Mouse (Mus musculus): Measurements from ENCODE around the gene Ptpn9.
"Not testable (repeated sequence)": the region's sequence is repeated elsewhere in the genome, so short reads cannot be mapped to it uniquely, and the experiment has no call there.

Ptpn9 gene

DNA sequence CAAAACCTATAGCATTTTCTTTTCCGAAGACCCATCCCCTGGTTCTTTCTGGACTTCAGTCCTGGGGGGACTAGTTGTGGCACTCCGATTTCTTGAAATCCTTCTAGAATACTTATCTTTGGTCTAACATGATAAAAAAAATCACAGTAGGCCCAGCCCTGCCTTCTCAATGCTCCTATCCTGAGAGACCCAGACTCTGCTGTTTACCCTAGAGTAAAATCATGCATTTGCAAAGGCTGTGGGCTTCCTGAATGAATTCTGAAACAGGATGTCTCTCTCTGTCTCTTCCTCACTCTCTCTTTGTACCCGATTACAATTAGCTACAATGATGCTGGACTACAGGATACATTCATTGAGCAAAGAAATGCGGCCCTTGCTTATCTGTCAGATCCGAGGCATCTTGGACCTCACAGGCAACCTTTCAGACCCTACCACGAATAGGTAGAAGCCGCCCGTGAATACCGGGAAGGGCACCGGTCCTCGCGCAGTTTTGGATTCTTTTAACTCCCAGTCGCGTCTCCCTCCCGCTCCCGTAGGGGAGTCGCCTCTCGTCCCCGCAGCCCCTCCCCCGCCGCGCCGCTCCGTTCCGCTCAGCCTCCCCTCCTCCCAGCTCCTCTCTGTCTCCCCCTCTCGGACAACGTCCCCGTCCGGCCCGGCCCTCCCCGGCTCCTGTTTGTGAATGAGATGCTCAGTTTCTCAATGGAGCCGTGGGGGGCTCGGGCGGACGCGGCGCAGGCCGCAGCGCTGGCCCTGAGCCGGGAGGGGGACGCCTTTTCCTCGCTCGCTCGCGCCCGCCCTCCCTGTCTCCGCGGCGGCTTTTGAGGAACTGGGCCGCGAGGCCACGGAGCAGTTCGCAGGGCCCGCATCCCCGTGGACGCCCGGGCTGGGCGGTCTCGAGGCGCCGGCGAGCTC lies at the start of gene Ptpn9:
Gene Ptpn9, plus strand, starts transcription at position 638 of the 912 bp plus-strand sequence.
- DNase-seq (ENCODE audit: low spot score in 2 of 2), result peak; percentile 81 to 82

DNA sequence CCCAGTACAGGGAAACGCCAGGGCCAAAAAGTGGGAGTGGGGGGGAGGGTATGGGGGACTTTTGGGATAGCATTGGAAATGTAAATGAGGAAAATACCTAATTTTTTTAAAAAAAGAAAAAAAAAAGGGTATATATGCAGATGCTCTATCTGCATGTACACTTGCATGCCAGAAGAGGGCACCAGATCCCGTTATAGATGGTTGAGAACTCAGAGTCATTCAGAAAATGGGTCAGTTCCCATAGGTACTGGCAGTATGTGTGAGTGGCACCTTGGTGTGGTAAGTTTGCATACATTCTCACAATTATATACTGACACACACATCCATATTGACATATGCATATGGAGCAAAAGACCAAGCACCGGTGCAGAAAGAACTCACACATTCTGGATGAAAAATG lies 47.2 kb upstream of the Ptpn9 start:
- DNase-seq (ENCODE audit: low spot score in 2 of 2), result peak; percentile 53 to 58

- not testable (repeated sequence) for DNase-seq (ENCODE audit: low spot score in 2 of 2)
Measured at GRCm38 (mm10) chr9:56948699-56949098, 46.0 kb upstream of the Ptpn9 start.

- no peak for DNase-seq (ENCODE audit: low spot score in 2 of 2)
Measured at GRCm38 (mm10) chr9:56949767-56950166, 45.0 kb upstream of the Ptpn9 start.

- DNase-seq (ENCODE audit: low spot score in 2 of 2), result peak; percentile 98
Measured at GRCm38 (mm10) chr9:56950414-56951400, 44.0 kb upstream of the Ptpn9 start, which contains the start of gene Snupn. Snupn (plus strand) TSS chr9:56950878.

GRCm38 (mm10) chr9:56953562-56953961 lies 41.2 kb upstream of the Ptpn9 start:
- no peak for DNase-seq (ENCODE audit: low spot score in 2 of 2)

DNA sequence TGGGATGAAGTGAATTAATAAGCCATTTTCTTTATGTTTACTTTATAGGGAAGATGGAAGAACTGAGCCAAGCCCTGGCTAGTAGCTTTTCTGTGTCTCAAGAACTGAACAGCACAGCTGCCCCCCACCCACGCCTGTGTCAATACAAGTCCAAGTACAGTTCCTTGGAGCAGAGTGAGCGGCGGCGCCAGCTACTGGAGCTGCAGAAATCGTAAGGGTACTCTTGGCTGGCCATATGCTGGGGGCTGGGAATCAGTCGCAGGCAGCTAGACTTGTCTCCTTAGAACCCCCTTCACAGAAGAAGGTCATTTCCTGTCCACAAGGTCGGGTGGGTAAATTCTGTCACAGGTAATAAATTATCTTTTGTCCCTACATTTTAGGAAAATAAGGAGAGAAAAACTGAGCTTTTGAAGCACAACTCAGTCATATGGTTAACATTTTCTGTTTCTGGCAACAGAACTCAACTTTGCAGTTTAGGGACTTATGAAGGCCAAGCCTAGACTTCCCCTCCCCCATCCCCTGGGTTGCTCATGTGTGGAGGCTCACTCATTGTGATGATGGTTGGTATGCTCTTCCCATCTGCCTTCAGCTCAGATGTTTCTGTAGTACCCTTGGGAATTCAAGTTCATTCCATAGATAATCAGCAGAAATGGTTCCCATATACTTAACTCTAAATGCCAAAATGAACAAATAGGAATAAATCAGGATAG lies 37.6 kb upstream of the Ptpn9 start:
- DNase-seq (ENCODE audit: low spot score in 2 of 2), result no peak

GRCm38 (mm10) chr9:56958689-56959088 lies 36.0 kb upstream of the Ptpn9 start:
- DNase-seq (ENCODE audit: low spot score in 2 of 2), result no peak

- no peak for DNase-seq (ENCODE audit: low spot score in 2 of 2)
Measured at GRCm38 (mm10) chr9:56961591-56961990, 33.1 kb upstream of the Ptpn9 start.

DNA sequence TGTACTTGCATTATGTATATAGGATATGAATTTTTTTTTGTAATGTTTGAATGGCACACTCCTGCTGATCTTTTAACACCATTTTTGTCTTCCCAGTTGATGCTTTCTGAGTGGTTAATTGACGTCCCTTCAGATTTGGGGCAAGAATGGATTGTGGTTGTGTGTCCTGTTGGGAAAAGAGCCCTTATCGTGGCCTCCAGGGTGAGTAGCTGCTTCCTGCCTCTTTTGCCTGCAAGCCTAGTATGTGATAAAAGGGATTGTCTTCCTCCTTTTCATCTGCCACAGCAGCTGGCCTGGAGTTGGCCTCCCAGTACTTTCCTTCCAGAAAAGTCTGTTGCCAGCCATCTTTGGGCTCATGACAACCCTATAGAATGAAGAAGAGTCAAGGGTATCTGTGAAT lies 24.6 kb upstream of the Ptpn9 start:
- no peak for DNase-seq (ENCODE audit: low spot score in 2 of 2)

DNA sequence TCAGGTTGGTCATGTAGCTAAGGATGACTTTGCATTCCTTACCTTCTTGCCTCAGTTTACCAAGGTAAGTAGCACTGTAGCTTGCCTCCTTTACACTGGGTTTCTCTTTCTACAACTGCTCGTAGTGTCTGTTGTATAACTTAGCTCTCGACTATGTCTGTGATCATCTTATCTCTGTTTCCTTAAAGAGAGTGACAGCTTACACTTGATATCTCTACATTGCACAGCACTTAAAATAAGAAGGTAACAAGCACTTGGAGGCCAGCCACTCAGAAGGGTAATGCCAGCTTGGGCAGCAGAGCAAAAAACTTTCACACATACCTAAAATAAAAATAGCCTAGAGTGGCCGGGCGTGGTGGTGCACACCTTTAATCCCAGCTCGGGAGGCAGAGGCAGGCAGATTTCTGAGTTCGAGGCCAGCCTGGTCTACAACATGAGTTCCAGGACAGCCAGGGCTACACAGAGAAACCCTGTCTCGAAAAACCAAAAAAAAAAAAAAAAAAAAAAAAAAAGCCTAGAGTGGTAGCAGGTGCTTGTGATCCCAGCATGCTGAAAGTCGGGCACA lies 20.7 kb upstream of the Ptpn9 start:
- DNase-seq (ENCODE audit: low spot score in 2 of 2), result no peak

DNA sequence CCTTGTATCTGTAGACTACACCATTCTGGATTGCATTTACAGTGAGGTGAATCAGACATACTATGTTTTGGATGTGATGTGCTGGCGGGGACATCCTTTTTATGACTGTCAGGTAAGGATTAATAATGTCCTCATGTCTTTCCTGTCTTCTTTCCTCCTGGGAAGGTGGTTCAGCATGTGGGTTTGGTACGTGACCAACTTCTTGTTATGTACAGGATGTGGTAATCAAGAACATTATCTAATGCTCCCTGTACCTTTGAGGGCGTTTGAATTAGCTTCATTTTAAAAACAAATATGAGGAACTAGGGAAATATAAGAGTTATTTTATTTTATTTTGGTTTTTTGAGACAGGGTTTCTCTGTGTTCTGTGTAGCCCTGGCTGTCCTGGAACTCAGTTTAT lies 19.5 kb upstream of the Ptpn9 start:
- DNase-seq (ENCODE audit: low spot score in 2 of 2), result no peak

DNA sequence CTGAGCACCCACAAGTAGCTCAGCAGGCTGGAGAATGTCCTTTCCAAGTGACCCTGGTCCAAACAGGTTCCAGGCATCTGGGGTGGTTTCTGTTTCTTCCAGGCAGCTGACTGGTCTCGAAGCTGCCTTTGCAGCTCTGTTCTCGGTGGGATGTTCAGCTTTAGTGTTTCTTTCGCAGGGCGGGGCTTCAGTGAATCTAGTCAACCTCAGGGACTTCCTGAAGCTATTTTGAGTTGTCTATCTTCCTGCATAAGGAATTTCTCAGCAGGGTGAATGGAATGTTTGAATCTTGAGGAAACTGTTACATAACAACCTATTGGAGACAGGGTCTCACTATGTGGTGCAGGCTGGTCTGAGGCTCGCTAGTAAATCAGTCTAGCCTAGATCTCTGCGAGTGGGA lies 14.5 kb upstream of the Ptpn9 start:
- no peak for DNase-seq (ENCODE audit: low spot score in 2 of 2)

DNA sequence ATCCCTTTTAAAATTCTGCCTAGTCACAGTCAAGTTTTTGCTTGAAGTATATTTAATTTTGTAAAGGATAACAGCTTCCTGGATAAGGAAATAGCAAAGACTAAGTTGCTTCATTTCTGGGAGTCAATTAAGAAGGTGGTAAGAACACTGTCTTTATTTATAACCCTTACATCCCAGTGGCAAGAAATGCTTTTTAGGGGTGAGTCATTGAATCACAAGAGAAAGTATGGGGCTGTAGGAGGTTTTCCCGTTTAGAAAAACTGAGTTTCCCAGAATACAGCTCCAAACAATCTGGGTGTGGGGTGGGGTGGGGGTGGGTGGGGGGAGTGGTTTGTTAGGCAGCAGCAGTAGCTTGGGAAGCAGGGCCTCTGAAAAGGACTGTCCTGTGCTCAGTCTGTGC lies 13.2 kb upstream of the Ptpn9 start:
- no peak for DNase-seq (ENCODE audit: low spot score in 2 of 2)

GRCm38 (mm10) chr9:56995198-56996027 lies 690 bp downstream of the Ptpn9 start:
- peak; percentile 45 to 49 for DNase-seq (ENCODE audit: low spot score in 2 of 2)

DNA sequence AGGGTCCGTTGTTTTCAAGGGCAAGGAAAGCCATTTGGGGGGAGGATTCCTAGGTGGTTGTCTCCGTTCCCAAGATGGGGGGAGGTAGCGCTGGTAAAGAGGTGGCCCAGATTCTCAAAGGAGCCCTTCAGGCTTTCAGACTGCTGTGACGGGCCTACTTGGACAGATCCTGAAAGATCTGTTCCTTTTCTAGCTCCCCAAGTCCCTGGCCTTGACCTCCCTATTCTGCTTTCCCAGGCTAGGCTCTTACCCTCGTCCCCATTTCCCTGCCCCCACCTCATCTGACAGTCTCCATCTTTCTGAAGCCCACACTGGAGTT lies 1.3 kb downstream of the Ptpn9 start:
- no peak for DNase-seq (ENCODE audit: low spot score in 2 of 2)

- not testable (repeated sequence) for DNase-seq (ENCODE audit: low spot score in 2 of 2)
Measured at GRCm38 (mm10) chr9:56997206-56997605, 2.5 kb downstream of the Ptpn9 start.

- DNase-seq (ENCODE audit: low spot score in 2 of 2), result no peak
Measured at GRCm38 (mm10) chr9:57003011-57003410, 8.3 kb downstream of the Ptpn9 start.

- DNase-seq (ENCODE audit: low spot score in 2 of 2), result no peak
Measured at GRCm38 (mm10) chr9:57012393-57012792, 17.7 kb downstream of the Ptpn9 start.

GRCm38 (mm10) chr9:57012895-57013294 lies 18.2 kb downstream of the Ptpn9 start:
- DNase-seq (ENCODE audit: low spot score in 2 of 2), result no peak

GRCm38 (mm10) chr9:57013756-57014155 lies 19.0 kb downstream of the Ptpn9 start:
- DNase-seq (ENCODE audit: low spot score in 2 of 2), result no peak
